Mouse (Mus musculus): Measurements from ENCODE around the gene Mthfd1l. TPM values are rescaled to one million over a fixed set of nuclear protein-coding genes. Genes with fewer than 3 reads are reported as not detected.

Gene Mthfd1l
- polyA plus RNA-seq, 1 experiment from 2014 or later = 13.0 TPM

DNA sequence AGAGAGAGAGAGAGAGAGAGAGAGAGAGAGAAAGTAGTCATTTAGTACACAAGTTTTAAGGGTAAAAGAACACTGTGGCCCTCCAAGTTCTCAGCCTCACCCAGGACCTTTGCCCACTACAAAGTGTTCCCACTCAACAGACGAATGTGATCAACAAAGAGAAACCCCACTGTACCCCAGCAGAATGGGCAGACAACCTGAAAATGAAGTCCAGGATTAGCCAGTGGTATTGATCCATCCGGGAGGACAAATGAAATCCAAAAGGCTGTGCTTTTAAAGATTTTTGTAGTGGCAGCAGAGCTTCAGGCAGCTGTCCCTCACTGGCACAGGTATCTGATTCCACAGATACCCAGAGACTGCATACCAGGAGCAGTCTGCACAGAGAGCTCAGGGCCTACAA is 189.1 kb downstream of the Mthfd1l start:
- Histone ChIP-seq H3K4me1 (peaks cover 26% of the 10 kb centered on the region), H3K27me3 (replicated peaks) (no peaks in the 10 kb centered on the region), H3K36me3 (no peaks in the 10 kb centered on the region), H3K9me3 (no peaks in the 10 kb centered on the region), H3K27ac (replicated peaks) (no peak overlapping the region), H3K9ac (no peak overlapping the region), H3K4me2 (no peak overlapping the region), H3K4me3 (no peak overlapping the region)
- ATAC-seq (ENCODE audit: extremely low read depth, insufficient number of reproducible peaks, low FRiP score, low TSS enrichment) = no peak
- WGBS = 76% methylated on average over 2 of the region's 2 CpGs

DNA sequence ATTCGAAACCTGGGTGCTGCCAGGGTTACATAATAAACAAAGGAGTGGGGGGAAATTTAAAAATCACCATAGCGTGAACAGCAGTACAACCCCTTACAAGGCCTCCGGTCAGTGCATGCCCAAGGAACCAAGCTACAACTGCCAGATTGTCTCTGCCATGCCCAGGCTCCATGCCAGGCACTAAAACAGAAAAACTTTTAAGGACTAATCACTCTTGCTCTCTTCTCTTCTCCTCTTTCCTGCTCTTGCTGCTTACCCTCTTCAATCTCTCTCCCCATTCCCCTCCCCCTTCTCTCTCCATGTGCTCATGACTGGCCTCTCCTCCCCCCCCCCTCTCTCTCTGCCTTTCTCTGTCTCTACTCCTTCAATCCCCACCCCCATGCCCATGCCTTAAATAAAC is 190.1 kb downstream of the Mthfd1l start:
- Histone ChIP-seq H3K4me1 (peaks cover 26% of the 10 kb centered on the region), H3K27ac (replicated peaks) (no peak overlapping the region), H3K36me3 (no peaks in the 10 kb centered on the region), H3K4me2 (no peak overlapping the region), H3K27me3 (replicated peaks) (no peaks in the 10 kb centered on the region), H3K9ac (no peak overlapping the region), H3K9me3 (no peaks in the 10 kb centered on the region), H3K4me3 (no peak overlapping the region)
- no peak for ATAC-seq (ENCODE audit: extremely low read depth, insufficient number of reproducible peaks, low FRiP score, low TSS enrichment)
- 80% methylated on average over 3 of the region's 3 CpGs for WGBS

DNA sequence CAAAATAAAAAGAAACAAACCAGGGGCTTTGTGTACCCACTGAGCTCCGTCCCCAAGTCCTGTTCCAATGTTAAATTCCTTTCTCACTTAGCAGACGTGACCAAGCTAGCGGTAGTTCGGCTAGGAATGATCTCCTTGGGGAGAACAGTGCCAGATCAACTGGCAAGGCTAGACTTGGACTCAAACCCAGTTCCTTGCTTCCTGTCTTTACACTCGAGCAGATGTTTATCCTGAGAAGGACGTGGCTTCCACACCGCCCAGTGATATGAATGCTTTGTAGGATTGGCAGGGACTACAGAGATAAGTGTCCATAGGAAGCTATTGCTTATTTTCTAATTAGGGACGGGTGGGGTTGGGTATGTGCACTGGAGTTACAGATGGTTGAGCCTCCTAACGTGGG is 191.8 kb downstream of the Mthfd1l start:
- no peak for ATAC-seq (ENCODE audit: extremely low read depth, insufficient number of reproducible peaks, low FRiP score, low TSS enrichment)
- H3K36me3 ChIP-seq = no peaks in the 10 kb centered on the region
- 74% methylated on average over 9 of the region's 9 CpGs for WGBS
- no peak overlapping the region for H3K4me3 ChIP-seq
- peaks cover 27% of the 10 kb centered on the region for H3K4me1 ChIP-seq
- H3K27me3 ChIP-seq (replicated peaks) = no peaks in the 10 kb centered on the region
- no peaks in the 10 kb centered on the region for H3K9me3 ChIP-seq
- no peak overlapping the region for H3K9ac ChIP-seq
- no peak overlapping the region for H3K4me2 ChIP-seq
- H3K27ac ChIP-seq (replicated peaks) = no peak overlapping the region

DNA sequence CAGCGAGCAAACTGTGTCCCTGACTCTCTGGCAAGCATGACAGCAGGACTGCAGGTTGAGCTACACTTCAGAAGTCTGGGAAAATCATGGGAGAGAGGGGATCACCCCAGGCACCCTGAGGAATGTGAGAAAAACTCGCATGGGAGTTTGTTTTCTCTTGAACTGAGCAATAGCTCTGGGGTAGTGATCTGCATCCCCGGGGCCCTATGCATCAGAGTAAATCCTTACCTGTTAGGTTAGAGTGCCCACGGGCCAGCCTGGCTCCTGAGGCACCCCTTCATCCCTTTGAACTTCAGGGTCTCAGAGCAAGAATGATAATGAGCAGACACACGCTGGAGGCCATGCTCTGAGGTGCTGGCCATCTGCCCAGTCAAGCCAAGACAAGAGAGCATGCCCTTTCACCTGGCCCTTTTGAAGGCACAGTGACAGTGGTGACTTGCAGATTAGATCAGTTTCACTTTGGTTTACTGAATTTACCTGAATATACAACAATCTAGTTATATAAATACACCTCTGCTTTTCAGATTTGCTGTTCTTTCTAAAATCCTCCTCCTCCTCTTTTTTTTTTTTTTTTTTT is 195.4 kb downstream of the Mthfd1l start:
- H3K9ac ChIP-seq = no peak overlapping the region
- no peak overlapping the region for H3K27ac ChIP-seq (replicated peaks)
- ATAC-seq (ENCODE audit: extremely low read depth, insufficient number of reproducible peaks, low FRiP score, low TSS enrichment) = no peak
- no peak overlapping the region for H3K4me2 ChIP-seq
- H3K36me3 ChIP-seq = no peaks in the 10 kb centered on the region
- no peaks in the 10 kb centered on the region for H3K9me3 ChIP-seq
- no peaks in the 10 kb centered on the region for H3K27me3 ChIP-seq (replicated peaks)
- peaks cover 6% of the 10 kb centered on the region for H3K4me1 ChIP-seq
- no peak overlapping the region for H3K4me3 ChIP-seq
- WGBS = 24% methylated on average over 5 of the region's 5 CpGs

DNA sequence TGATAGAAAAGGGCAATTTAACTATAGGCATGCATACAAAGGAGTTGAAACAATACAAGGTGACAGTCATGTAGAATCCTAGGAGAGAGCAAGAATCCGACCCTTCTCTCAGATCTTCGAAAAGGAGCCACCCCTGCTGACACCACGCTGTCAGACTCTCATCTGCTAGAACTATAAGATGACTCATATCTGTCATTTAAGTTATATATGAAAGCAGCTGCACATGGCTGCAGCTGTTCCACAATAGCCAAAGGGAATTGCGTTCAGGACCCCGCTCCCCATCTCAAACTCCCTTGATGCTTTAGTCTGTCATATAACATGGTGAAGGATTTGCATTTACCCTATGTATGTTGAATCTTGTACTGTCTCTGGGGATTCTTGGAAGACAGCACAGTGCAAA is 201.3 kb downstream of the Mthfd1l start:
- Histone ChIP-seq H3K9me3 (no peaks in the 10 kb centered on the region; the same call in 1 of the 2 replicates), H3K9ac (no peak overlapping the region), H3K36me3 (no peaks in the 10 kb centered on the region), H3K4me2 (no peak overlapping the region), H3K4me3 (no peak overlapping the region), H3K27ac (replicated peaks) (no peak overlapping the region), H3K4me1 (0 out of 2 replicates have a peak, but pooled peaks cover 6% of the 10 kb centered on the region), H3K27me3 (replicated peaks) (no peaks in the 10 kb centered on the region)
- 76% methylated on average over 5 of the region's 5 CpGs for WGBS
- no peak for ATAC-seq (ENCODE audit: extremely low read depth, insufficient number of reproducible peaks, low FRiP score, low TSS enrichment)

DNA sequence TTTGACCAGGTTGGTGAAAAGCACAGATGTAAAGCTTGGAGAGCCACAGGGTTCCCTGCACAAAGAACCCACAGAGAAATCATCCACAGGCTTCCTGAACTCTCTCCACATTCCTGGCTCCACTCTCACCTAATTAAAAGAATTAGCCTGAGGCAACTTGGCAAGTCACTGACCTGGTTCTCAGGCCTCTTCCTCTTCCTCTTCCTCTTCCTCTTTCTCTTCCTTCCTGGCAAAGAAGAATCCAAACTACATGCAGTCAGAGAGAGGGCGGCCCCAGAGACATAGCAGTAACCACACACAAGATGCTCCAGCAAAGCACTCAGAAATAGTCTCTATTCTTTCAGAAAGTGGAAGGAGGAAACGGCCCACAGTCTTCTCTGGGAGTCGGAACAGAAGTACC is 201.8 kb downstream of the Mthfd1l start:
- Histone ChIP-seq H3K4me1 (0 out of 2 replicates have a peak, but pooled peaks cover 6% of the 10 kb centered on the region), H3K4me2 (no peak overlapping the region), H3K27me3 (replicated peaks) (no peaks in the 10 kb centered on the region), H3K4me3 (no peak overlapping the region), H3K9ac (no peak overlapping the region), H3K9me3 (no peaks in the 10 kb centered on the region; the same call in 1 of the 2 replicates), H3K27ac (replicated peaks) (no peak overlapping the region), H3K36me3 (no peaks in the 10 kb centered on the region)
- 80% methylated on average over 3 of the region's 3 CpGs for WGBS
- ATAC-seq (ENCODE audit: extremely low read depth, insufficient number of reproducible peaks, low FRiP score, low TSS enrichment) = no peak

DNA sequence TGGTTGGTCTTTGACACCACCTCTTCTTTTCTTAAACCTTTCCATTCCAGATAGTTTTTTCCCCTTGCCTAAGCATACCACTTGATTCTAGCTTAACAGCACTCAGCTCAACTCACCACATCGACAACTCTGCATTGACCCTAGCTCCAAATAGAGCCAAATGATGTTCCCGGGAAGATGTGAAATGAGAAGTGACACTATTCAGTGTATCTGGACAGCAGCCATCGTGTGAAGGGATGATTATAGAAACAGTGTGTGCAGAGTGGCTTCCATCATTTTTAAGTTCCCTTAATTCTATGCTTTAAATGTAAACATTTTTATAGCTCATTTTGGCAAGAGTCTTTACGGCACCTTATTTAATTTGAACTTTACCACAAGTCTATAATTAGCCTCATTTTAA is 204.4 kb downstream of the Mthfd1l start:
- H3K4me1 ChIP-seq = peaks cover 17% of the 10 kb centered on the region; the same call in 1 of the 2 replicates
- H3K9me3 ChIP-seq = no peaks in the 10 kb centered on the region; the same call in 1 of the 2 replicates
- H3K27me3 ChIP-seq (replicated peaks) = no peaks in the 10 kb centered on the region
- H3K4me3 ChIP-seq = no peak overlapping the region
- no peak overlapping the region for H3K27ac ChIP-seq (replicated peaks)
- H3K4me2 ChIP-seq = no peak overlapping the region
- no peak overlapping the region for H3K9ac ChIP-seq
- no peak for ATAC-seq (ENCODE audit: extremely low read depth, insufficient number of reproducible peaks, low FRiP score, low TSS enrichment)
- no peaks in the 10 kb centered on the region for H3K36me3 ChIP-seq
- 78% methylated on average over 4 of the region's 4 CpGs for WGBS

DNA sequence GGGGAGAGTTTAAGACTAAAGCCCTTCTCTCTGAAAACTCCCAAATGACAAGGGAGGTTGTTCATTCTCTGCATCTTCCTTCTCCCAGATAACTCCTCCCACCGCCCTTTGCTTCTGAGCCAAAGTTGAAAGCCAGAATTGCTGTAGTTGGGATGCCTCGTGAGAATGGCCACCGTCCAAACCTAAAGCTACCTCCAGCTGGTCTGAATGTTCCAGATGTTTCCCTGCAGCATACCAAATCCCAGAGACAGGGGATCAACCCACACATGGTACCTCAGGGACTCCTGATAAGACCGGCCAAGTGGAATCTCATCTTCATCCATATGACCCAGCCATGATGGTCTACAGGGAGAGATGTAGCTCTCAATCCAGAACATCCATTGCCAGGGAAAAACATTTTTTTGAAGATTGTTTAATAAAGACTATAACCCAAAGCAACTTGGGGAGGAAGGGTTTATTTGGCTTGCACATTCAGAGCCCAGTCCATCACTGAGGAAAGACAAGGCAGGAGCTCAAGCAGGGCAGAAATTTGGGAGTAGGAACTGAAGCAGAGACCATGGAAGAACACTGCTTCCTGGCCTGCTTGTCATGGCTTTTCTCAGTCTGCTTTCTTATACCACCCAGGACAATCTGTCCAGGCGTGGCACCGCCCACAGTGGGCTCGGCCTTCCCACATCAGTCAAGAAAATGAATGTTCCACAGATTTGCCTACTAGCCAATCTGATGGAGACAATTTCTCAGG is 206.3 kb downstream of the Mthfd1l start:
- ATAC-seq (ENCODE audit: extremely low read depth, insufficient number of reproducible peaks, low FRiP score, low TSS enrichment) = no peak
- H3K27ac ChIP-seq (replicated peaks) = peak overlapping the region; percentile 13; the same call in 1 of the 2 replicates

DNA sequence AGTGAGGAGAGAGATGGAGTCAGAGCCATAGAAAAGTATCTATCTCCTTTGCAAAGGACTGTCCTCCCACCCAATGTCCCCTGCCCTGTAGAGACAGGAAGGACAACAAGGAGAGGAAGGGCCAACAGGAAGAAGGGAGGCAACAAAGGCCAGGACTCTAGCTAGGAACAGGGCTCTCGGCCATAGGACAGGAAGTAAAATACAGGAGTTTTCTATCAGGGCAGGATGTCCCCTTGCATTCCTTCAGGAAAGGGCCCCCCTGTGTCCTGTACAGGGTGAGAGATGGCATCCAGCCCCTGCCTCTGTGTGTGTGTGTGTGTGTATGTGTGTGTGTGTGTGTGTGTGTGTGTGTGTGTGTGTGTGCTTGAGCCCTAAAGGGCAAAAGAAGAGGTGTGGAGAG is 209.0 kb downstream of the Mthfd1l start:
- H3K4me3 ChIP-seq = no peak overlapping the region
- no peak overlapping the region for H3K4me2 ChIP-seq
- H3K36me3 ChIP-seq = no peaks in the 10 kb centered on the region
- H3K9ac ChIP-seq = no peak overlapping the region
- H3K27ac ChIP-seq (replicated peaks) = peak overlapping the region; percentile 74
- 36% methylated on average over 1 of the region's 1 CpGs for WGBS
- H3K4me1 ChIP-seq = peaks cover 26% of the 10 kb centered on the region
- no peaks in the 10 kb centered on the region; the same call in 1 of the 2 replicates for H3K9me3 ChIP-seq
- no peak for ATAC-seq (ENCODE audit: extremely low read depth, insufficient number of reproducible peaks, low FRiP score, low TSS enrichment)
- H3K27me3 ChIP-seq (replicated peaks) = no peaks in the 10 kb centered on the region

More for the DNA sequence above, 206.3 kb downstream of the Mthfd1l start:
- Histone ChIP-seq H3K36me3 (no peaks in the 10 kb centered on the region), H3K9me3 (no peaks in the 10 kb centered on the region; the same call in 1 of the 2 replicates), H3K4me2 (no peak overlapping the region), H3K9ac (no peak overlapping the region), H3K4me1 (peaks cover 22% of the 10 kb centered on the region; the same call in 1 of the 2 replicates), H3K4me3 (no peak overlapping the region), H3K27me3 (replicated peaks) (no peaks in the 10 kb centered on the region)
- 78% methylated on average over 7 of the region's 7 CpGs for WGBS

DNA sequence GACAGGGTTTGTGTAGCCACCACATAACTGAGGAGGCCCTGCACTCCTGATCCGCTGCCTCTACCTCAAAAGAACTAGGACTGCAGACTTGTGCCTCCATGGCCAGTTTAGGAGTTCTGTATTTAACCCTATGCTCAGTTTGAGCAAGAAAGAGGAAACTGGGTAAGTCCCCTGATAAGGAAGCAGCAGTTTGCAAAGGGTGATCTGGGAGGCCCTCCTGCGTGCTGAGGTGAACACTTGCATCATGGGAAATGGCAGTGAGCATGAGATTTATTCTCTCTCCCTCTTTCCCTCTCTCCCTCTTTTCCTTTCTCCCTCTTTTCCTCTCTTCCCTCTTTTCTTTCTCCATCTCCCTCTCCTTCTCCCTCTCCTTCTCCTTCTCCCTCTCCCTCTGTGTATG is 209.5 kb downstream of the Mthfd1l start:
- ATAC-seq (ENCODE audit: extremely low read depth, insufficient number of reproducible peaks, low FRiP score, low TSS enrichment) = no peak
- Histone ChIP-seq H3K4me2 (no peak overlapping the region), H3K4me1 (peaks cover 26% of the 10 kb centered on the region), H3K9ac (no peak overlapping the region), H3K36me3 (no peaks in the 10 kb centered on the region), H3K27me3 (replicated peaks) (no peaks in the 10 kb centered on the region), H3K4me3 (no peak overlapping the region), H3K27ac (replicated peaks) (peak overlapping the region; percentile 74), H3K9me3 (no peaks in the 10 kb centered on the region)
- 49% methylated on average over 2 of the region's 2 CpGs for WGBS

DNA sequence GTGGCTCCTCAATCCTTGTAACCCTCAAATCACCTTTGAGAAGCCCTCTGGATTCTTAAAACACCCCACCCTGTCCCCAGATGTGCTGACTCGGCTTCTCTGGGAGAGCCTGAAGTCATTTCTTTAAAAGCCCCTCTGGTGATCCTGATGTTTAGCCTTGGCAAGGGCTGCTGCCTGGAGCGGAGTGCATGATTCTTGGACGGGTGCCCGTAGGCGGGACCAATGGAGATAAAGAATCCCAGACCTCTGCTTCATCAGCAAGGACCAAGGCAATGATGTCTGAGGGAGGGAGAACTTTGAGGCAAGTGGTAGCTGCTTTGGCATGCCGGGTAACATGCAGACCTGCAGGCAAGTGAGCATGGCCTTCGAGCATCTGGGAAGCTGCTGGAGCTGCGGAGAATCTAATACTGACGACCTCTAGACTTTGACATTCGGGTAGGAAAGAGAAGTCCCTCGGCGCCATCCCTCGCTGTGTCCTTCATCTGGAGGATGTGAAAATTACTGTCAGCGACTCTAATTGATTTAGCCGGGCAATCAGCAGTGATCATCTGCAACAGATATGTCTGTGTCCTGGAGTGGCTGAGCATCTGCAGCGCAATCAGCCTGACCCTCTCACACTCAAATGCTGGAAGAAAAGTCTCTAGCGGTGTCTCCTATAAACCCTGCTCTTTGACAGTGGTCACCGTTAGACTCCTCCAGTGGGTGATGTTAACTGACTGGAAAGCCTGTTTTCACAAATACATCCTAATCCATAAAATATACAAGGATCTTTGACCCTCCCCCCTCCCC is 215.9 kb downstream of the Mthfd1l start:
- Histone ChIP-seq H3K36me3 (no peaks in the 10 kb centered on the region), H3K4me3 (no peak overlapping the region), H3K27me3 (replicated peaks) (no peaks in the 10 kb centered on the region), H3K4me1 (peaks cover 18% of the 10 kb centered on the region), H3K4me2 (no peak overlapping the region), H3K27ac (replicated peaks) (no peak overlapping the region), H3K9ac (no peak overlapping the region), H3K9me3 (no peaks in the 10 kb centered on the region)
- 59% methylated on average over 18 of the region's 18 CpGs for WGBS
- peak; percentile 51; the same call in 1 of the 2 replicates for ATAC-seq (ENCODE audit: extremely low read depth, insufficient number of reproducible peaks, low FRiP score, low TSS enrichment)

Measured in heart, embryonic 13.5 days (tissue).